Mouse (Mus musculus) liver, embryonic 14.5 days (tissue): ENCODE results near the gene Cnot8. TPM values are rescaled to one million over a fixed set of nuclear protein-coding genes. Genes with fewer than 3 reads are reported as not detected.

ENCODE experiments used
- ATAC-seq: fragments of 200-750 bp; cut with Nextera tagmentation; 2 replicates; pipeline ENCODE4 v1.8.0; 2017; ENCODE audit warnings: moderate number of reproducible peaks, mild to moderate bottlenecking, moderate library complexity; ENCODE audit not compliant: insufficient read depth
- DNase-seq, 3 experiments: peaks; one replicate each; pipeline ENCODE4 v3.0.0-alpha.2; 2012 to 2013; ENCODE audit warnings: low read depth in 3 of 3, low spot score in 3 of 3
- H3K27ac ChIP-seq: fragments of 300-500 bp; sonication (generic); 2 replicates; pipeline ENCODE4 v1.5.1; 2014; ENCODE audit warnings: moderate library complexity, mild to moderate bottlenecking, control low read depth, inconsistent platforms
- H3K27me3 ChIP-seq: fragments of 300-500 bp; sonication (generic); 2 replicates; pipeline ENCODE4 v1.6.1; 2014; ENCODE audit warnings: mild to moderate bottlenecking, low read length, moderate library complexity; ENCODE audit not compliant: control insufficient read depth, insufficient read depth
- H3K36me3 ChIP-seq: fragments of 300-500 bp; sonication (generic); replicated peaks from 2 replicates; pipeline ENCODE4 v1.6.1; 2014; ENCODE audit warnings: low read depth; ENCODE audit not compliant: control insufficient read depth, insufficient read depth
- H3K4me1 ChIP-seq, 2 experiments: fragments of 200-500 bp in 1 of 2; fragments of 300-500 bp in 1 of 2; sonication (generic) in 1 of 2; replicated peaks; 2 replicates each; pipeline ENCODE4 v1.6.1; 2012 to 2014; ENCODE audit warnings: antibody characterized with exemption in 1 of 2, inconsistent platforms in 1 of 2, low read length in 1 of 2; ENCODE audit not compliant: control insufficient read depth in 2 of 2, insufficient read depth in 2 of 2
- H3K4me2 ChIP-seq: fragments of 300-500 bp; sonication (generic); 2 replicates; pipeline ENCODE4 v1.6.1; 2014; ENCODE audit warnings: low read depth, mild to moderate bottlenecking, control low read depth, moderate library complexity
- H3K4me3 ChIP-seq, 2 experiments: fragments of 200-500 bp in 1 of 2; fragments of 300-500 bp in 1 of 2; sonication (generic) in 1 of 2; 2 replicates each; pipeline ENCODE4 v1.5.1; 2012 to 2014; ENCODE audit warnings: low read depth in 2 of 2, low read length in 2 of 2, mild to moderate bottlenecking in 2 of 2, control low read depth in 1 of 2, inconsistent platforms in 1 of 2, moderate library complexity in 1 of 2; ENCODE audit not compliant: insufficient read depth in 1 of 2
- H3K9ac ChIP-seq: fragments of 300-500 bp; sonication (generic); replicated peaks from 2 replicates; pipeline ENCODE4 v1.6.1; 2014; ENCODE audit warnings: mild to moderate bottlenecking, control low read depth, moderate library complexity
- H3K9me3 ChIP-seq: fragments of 300-500 bp; sonication (generic); 2 replicates; pipeline ENCODE4 v1.6.1; 2016; ENCODE audit warnings: low read length, mixed read lengths; ENCODE audit not compliant: control insufficient read depth
- CTCF ChIP-seq: IDR thresholded peaks from 2 replicates; pipeline ENCODE4 v1.5.1; 2016; ENCODE audit warnings: antibody characterized with exemption, low read depth, control low read depth
- EP300 ChIP-seq: IDR thresholded peaks from 2 replicates; pipeline ENCODE4 v1.6.1; 2016; ENCODE audit warnings: antibody characterized with exemption, low read depth
- WGBS: fragments of 180-500 bp; shearing (Covaris S2); extraction: QIAGEN DNeasy Blood & Tissue Kit; methylation state at CpG from one replicate; pipeline ENCODE4 v1.1.7; 2014; ENCODE audit not compliant: insufficient replicate concordance; 5-methylcytosine and 5-hydroxymethylcytosine counted together
- polyA plus RNA-seq, 2 experiments: library from polyadenylated mRNA; depleted of rRNA in 1 of 2; stranded (reverse) in 1 of 2; unstranded in 1 of 2; fragments of >200 nt; fragmentation: Nextera tagmentation in 1 of 2; extraction: Ambion mirVana in 1 of 2; gene quantifications; 2 replicates each; pipeline versions ENCODE4 v1.2.1 to v1.2.3; 2012 to 2014

Cnot8 gene
- polyA plus RNA-seq, 2 experiments, result 26.3 to 28.9 TPM

DNA sequence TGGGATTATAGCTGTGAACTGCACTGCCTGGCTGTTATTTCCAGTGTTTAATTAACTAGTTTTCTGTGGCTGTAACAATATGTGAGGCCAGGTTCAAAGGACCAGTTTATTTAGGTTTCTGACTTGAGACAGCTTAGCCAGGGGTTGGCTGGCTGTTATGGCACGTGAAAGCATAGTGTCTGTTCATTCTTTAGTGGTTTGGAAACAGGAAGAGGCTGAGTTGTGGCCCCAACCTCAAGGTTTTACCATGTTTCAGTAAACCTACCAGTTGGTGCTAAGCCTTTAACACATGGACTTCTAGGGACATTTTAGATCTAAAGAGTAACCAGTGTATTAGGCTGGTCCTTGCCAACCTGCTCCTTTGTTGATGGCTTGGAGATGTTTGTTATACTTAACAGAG, 12.6 kb downstream of the Cnot8 start:
- Histone ChIP-seq H3K4me3 (no peak overlapping the region), H3K9me3 (no peaks in the 10 kb centered on the region), H3K36me3 (peaks cover 51% of the 10 kb centered on the region), H3K9ac (no peak overlapping the region), H3K4me1 (no peaks in the 10 kb centered on the region), H3K27me3 (no peaks in the 10 kb centered on the region), H3K4me2 (no peak overlapping the region), H3K27ac (no peak overlapping the region)
- DNase-seq (no peak), ATAC-seq (no peak)
- WGBS, result 27% methylated on average over 1 of the region's 1 CpGs
- no peak for TF ChIP-seq CTCF
- no peak for TF ChIP-seq EP300

DNA sequence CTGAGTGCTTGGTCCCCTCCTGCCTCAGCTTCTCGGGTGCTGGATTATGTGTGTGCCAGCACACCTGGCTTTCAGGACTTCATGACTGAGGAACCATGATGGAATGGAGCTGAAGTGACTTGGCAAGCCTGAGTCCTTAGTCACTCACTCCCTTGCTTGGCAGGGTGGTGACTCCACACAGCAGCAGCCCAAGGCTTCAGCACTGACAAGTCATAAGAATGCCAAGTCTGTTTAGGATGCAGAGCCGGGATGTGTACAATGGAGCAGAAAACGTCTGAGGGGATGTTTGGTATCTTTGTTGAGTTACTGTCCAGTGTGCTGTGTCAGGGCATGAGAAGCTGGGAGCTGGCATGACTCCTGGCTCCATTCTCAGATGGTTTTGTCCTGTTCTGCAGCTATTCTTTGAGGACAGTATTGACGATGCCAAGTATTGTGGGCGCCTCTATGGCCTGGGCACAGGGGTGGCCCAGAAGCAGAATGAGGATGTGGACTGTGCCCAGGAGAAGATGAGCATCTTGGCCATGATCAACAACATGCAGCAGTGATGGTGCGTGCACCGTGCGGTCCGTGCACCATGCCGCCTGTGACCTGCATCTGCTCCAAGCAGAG, 13.2 kb downstream of the Cnot8 start:
- no peak for ATAC-seq
- no peak overlapping the region for H3K27ac ChIP-seq
- H3K27me3 ChIP-seq, result no peaks in the 10 kb centered on the region
- H3K4me3 ChIP-seq, result no peak overlapping the region
- TF ChIP-seq CTCF (no peak), EP300 (no peak)
- H3K36me3 ChIP-seq, result peaks cover 48% of the 10 kb centered on the region
- no peak overlapping the region for H3K9ac ChIP-seq
- WGBS, result 78% methylated on average over 10 of the region's 10 CpGs
- H3K4me1 ChIP-seq, result no peaks in the 10 kb centered on the region
- no peak for DNase-seq
- H3K9me3 ChIP-seq, result no peaks in the 10 kb centered on the region
- H3K4me2 ChIP-seq, result no peak overlapping the region

GRCm38 (mm10) chr11:58120655-58121054, 16.7 kb downstream of the Cnot8 start:
- Histone ChIP-seq H3K9ac (no peak overlapping the region), H3K27ac (no peak overlapping the region), H3K36me3 (peaks cover 28% of the 10 kb centered on the region), H3K9me3 (no peaks in the 10 kb centered on the region), H3K4me3 (no peak overlapping the region), H3K4me2 (no peak overlapping the region), H3K4me1 (no peaks in the 10 kb centered on the region), H3K27me3 (no peaks in the 10 kb centered on the region)
- 73% methylated on average over 3 of the region's 3 CpGs for WGBS
- TF ChIP-seq EP300, result no peak
- no peak for TF ChIP-seq CTCF
- ATAC-seq (no peak), DNase-seq (no peak)

- Histone ChIP-seq H3K4me1 (no peaks in the 10 kb centered on the region), H3K9me3 (no peaks in the 10 kb centered on the region), H3K27ac (no peak overlapping the region), H3K9ac (no peak overlapping the region), H3K4me2 (no peak overlapping the region), H3K27me3 (no peaks in the 10 kb centered on the region), H3K36me3 (peaks cover 26% of the 10 kb centered on the region), H3K4me3 (no peak overlapping the region)
- whole genome bisulfite sequencing, result 80% methylated on average over 9 of the region's 9 CpGs
- ATAC-seq, result no peak
- DNase-seq, result no peak
- no peak for TF ChIP-seq CTCF
These were observed 17.4 kb downstream of the Cnot8 start for GRCm38 (mm10) chr11:58121351-58121750.

DNA sequence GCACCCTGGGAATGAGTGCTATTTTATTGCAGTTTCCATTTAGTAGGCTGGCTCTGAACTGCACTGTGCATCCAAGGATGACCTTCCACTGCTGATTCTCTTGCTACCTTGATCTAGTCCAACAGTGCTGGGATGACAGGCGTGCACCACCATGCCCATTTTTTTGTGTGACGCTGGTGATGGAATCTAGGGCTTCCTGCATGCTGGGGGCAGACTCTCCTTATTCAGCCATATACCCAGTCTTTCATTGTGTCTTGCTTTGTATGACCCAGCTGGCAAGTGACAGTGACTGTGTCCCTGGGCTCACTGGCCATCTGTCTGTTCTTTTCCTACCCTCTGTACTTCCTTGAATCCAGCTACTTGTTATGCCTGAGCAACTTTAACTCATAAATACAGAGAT, 19.8 kb downstream of the Cnot8 start:
- peaks cover 37% of the 10 kb centered on the region for H3K36me3 ChIP-seq

More for the DNA sequence above, 19.8 kb downstream of the Cnot8 start:
- H3K27me3 ChIP-seq, result no peaks in the 10 kb centered on the region
- no peak overlapping the region for H3K4me3 ChIP-seq
- H3K9me3 ChIP-seq, result no peaks in the 10 kb centered on the region
- TF ChIP-seq CTCF (no peak), EP300 (no peak)
- WGBS, result 87% methylated on average over 2 of the region's 2 CpGs
- H3K27ac ChIP-seq, result no peak overlapping the region
- DNase-seq, result no peak
- H3K4me1 ChIP-seq, result peaks cover 14 to 15% of the 10 kb centered on the region in 2 experiments
- no peak for ATAC-seq
- no peak overlapping the region for H3K4me2 ChIP-seq
- no peak overlapping the region for H3K9ac ChIP-seq
